Mouse (Mus musculus) hindbrain, postnatal 0 days (tissue): ENCODE measurements around the gene Wdr59. TPM values are rescaled to one million over a fixed set of nuclear protein-coding genes. Genes with fewer than 3 reads are reported as not detected.

Experiments
- ATAC-seq: fragments of 200-750 bp; cut with Nextera tagmentation; 2 replicates; pipeline ENCODE4 v1.8.0; 2017; ENCODE audit warnings: mild to moderate bottlenecking, moderate TSS enrichment, moderate library complexity
- DNase-seq: peaks from one replicate; pipeline ENCODE4 v3.0.0-alpha.2; 2015; ENCODE audit warnings: low spot score
- H3K27ac ChIP-seq: fragments of 300-500 bp; sonication (generic); 2 replicates; pipeline ENCODE4 v1.5.1; 2014; ENCODE audit warnings: mild to moderate bottlenecking
- H3K27me3 ChIP-seq: fragments of 300-500 bp; sonication (generic); 2 replicates; pipeline ENCODE4 v1.6.1; 2014; ENCODE audit warnings: low read length, mixed read lengths; ENCODE audit not compliant: insufficient read depth
- H3K36me3 ChIP-seq: fragments of 300-500 bp; sonication (generic); 2 replicates; pipeline ENCODE4 v1.6.1; 2014; ENCODE audit warnings: low read length, mixed read lengths; ENCODE audit not compliant: insufficient read depth
- H3K4me1 ChIP-seq: fragments of 300-500 bp; sonication (generic); 2 replicates; pipeline ENCODE4 v1.6.1; 2014; ENCODE audit warnings: antibody characterized with exemption, low read length, mixed read lengths; ENCODE audit not compliant: insufficient read depth
- H3K4me2 ChIP-seq: fragments of 300-500 bp; sonication (generic); 2 replicates; pipeline ENCODE4 v1.6.1; 2014; ENCODE audit warnings: low read depth, mild to moderate bottlenecking, low read length, moderate library complexity, mixed read lengths
- H3K4me3 ChIP-seq: fragments of 300-500 bp; sonication (generic); 2 replicates; pipeline ENCODE4 v1.5.1; 2014; ENCODE audit warnings: low read length
- H3K9ac ChIP-seq: fragments of 300-500 bp; sonication (generic); replicated peaks from 2 replicates; pipeline ENCODE4 v1.6.1; 2014; ENCODE audit warnings: mild to moderate bottlenecking, low read length, moderate library complexity, mixed read lengths
- H3K9me3 ChIP-seq: fragments of 300-500 bp; sonication (generic); 2 replicates; pipeline ENCODE4 v1.6.1; 2016; ENCODE audit warnings: low read length, mixed read lengths
- CTCF ChIP-seq: IDR thresholded peaks from 2 replicates; pipeline ENCODE4 v1.5.1; 2016; ENCODE audit warnings: antibody characterized with exemption, control low read depth, low read depth
- WGBS: fragments of 180-500 bp; shearing (Covaris S2); extraction: QIAGEN DNeasy Blood & Tissue Kit; methylation state at CpG from one replicate; pipeline ENCODE4 v1.1.7; 2014; 5-methylcytosine and 5-hydroxymethylcytosine counted together
- polyA plus RNA-seq: library from polyadenylated mRNA; unstranded; fragments of >200 nt; fragmentation: Nextera tagmentation; extraction: Ambion mirVana; gene quantifications from 2 replicates; pipeline ENCODE4 v1.2.1, GENCODE M21; 2015
- total RNA-seq: library from RNA; depleted of rRNA; stranded (reverse); fragments of >200 nt; gene quantifications from 2 replicates; pipeline ENCODE4 v1.2.3, GENCODE M21; 2014

Wdr59 gene
- total and polyA plus RNA-seq, 2 experiments from 2014 or later = 6.4 to 15.0 TPM

GRCm38 (mm10) chr8:111565784-111566191 lies 43.9 kb upstream of the Wdr59 start:
- no peak overlapping the region for H3K27ac ChIP-seq
- H3K4me2 ChIP-seq = no peak overlapping the region
- no peaks in the 10 kb centered on the region for H3K27me3 ChIP-seq
- H3K9ac ChIP-seq = no peak overlapping the region
- ATAC-seq (no peak), DNase-seq (no peak)
- WGBS = 38% methylated on average over 5 of the region's 5 CpGs
- H3K4me3 ChIP-seq = no peak overlapping the region
- peaks cover 27% of the 10 kb centered on the region for H3K4me1 ChIP-seq
- H3K9me3 ChIP-seq = no peaks in the 10 kb centered on the region
- no peaks in the 10 kb centered on the region for H3K36me3 ChIP-seq
- TF ChIP-seq CTCF = no peak

DNA sequence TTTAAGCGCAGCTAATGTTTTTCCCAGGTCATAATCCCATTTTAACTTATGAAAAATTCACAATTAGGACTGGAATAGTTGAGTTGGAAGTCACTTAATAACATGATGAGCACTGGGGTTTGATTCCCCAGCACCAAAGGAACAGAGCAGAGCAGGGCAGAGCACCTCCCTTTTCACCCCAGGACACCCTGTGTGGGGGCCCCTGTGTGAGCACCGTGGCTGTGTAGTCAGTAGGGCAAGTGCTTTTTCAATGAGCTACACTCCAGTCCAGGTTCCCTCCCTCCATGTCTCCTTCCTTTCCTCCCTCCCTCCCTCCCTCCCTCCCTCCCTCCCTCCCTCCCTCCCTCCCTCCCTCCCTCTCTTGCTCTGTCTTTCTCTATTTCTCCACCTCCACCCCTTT lies 42.2 kb upstream of the Wdr59 start:
- Histone ChIP-seq H3K9ac (no peak overlapping the region), H3K4me3 (no peak overlapping the region), H3K4me1 (peaks cover 24% of the 10 kb centered on the region), H3K27ac (no peak overlapping the region), H3K9me3 (no peaks in the 10 kb centered on the region), H3K27me3 (no peaks in the 10 kb centered on the region), H3K36me3 (no peaks in the 10 kb centered on the region), H3K4me2 (no peak overlapping the region)
- DNase-seq (no peak), ATAC-seq (no peak)
- WGBS = 76% methylated on average over 2 of the region's 2 CpGs
- TF ChIP-seq CTCF = no peak

- H3K27ac ChIP-seq = no peak overlapping the region
- TF ChIP-seq CTCF = no peak
- no peak for DNase-seq
- H3K4me3 ChIP-seq = no peak overlapping the region
- H3K4me1 ChIP-seq = peaks cover 24% of the 10 kb centered on the region
- H3K4me2 ChIP-seq = no peak overlapping the region
- H3K9me3 ChIP-seq = no peaks in the 10 kb centered on the region
- 86% methylated on average over 4 of the region's 4 CpGs for WGBS
- ATAC-seq = no peak
- H3K27me3 ChIP-seq = no peaks in the 10 kb centered on the region
- H3K36me3 ChIP-seq = no peaks in the 10 kb centered on the region
- H3K9ac ChIP-seq = no peak overlapping the region
Observed at GRCm38 (mm10) chr8:111563687-111564086, 41.8 kb upstream of the Wdr59 start.

- Histone ChIP-seq H3K4me2 (no peak overlapping the region), H3K36me3 (no peaks in the 10 kb centered on the region), H3K27ac (no peak overlapping the region), H3K4me3 (no peak overlapping the region), H3K9ac (no peak overlapping the region), H3K27me3 (no peaks in the 10 kb centered on the region), H3K4me1 (peaks cover 20% of the 10 kb centered on the region), H3K9me3 (no peaks in the 10 kb centered on the region)
- DNase-seq = no peak
- no peak for ATAC-seq
- WGBS = 97% methylated on average over 5 of the region's 5 CpGs
- TF ChIP-seq CTCF = no peak
Observed at GRCm38 (mm10) chr8:111563075-111563474, 41.2 kb upstream of the Wdr59 start.

GRCm38 (mm10) chr8:111562274-111562803 lies 40.4 kb upstream of the Wdr59 start:
- Histone ChIP-seq H3K9ac (no peak overlapping the region), H3K27me3 (no peaks in the 10 kb centered on the region), H3K4me1 (peaks cover 12% of the 10 kb centered on the region; the same call in 1 of the 2 replicates), H3K27ac (no peak overlapping the region), H3K4me2 (no peak overlapping the region), H3K4me3 (no peak overlapping the region), H3K36me3 (no peaks in the 10 kb centered on the region), H3K9me3 (no peaks in the 10 kb centered on the region)
- DNase-seq (no peak), ATAC-seq (no peak)
- WGBS = 93% methylated on average over 5 of the region's 5 CpGs
- no peak for TF ChIP-seq CTCF

GRCm38 (mm10) chr8:111561824-111562223 lies 39.9 kb upstream of the Wdr59 start:
- Histone ChIP-seq H3K4me2 (no peak overlapping the region), H3K36me3 (no peaks in the 10 kb centered on the region), H3K9me3 (no peaks in the 10 kb centered on the region), H3K9ac (no peak overlapping the region), H3K27me3 (no peaks in the 10 kb centered on the region), H3K4me1 (peaks cover 10% of the 10 kb centered on the region; the same call in 1 of the 2 replicates), H3K4me3 (no peak overlapping the region), H3K27ac (no peak overlapping the region)
- ATAC-seq (no peak), DNase-seq (no peak)
- 77% methylated on average over 4 of the region's 4 CpGs for WGBS
- TF ChIP-seq CTCF = no peak

- Histone ChIP-seq H3K4me3 (no peak overlapping the region), H3K4me2 (no peak overlapping the region), H3K9ac (no peak overlapping the region), H3K9me3 (no peaks in the 10 kb centered on the region), H3K27ac (no peak overlapping the region), H3K4me1 (peaks cover 4% of the 10 kb centered on the region; the same call in 1 of the 2 replicates), H3K36me3 (no peaks in the 10 kb centered on the region), H3K27me3 (no peaks in the 10 kb centered on the region)
- 64% methylated on average over 8 of the region's 8 CpGs for WGBS
- TF ChIP-seq CTCF = no peak
- no peak for DNase-seq
- ATAC-seq = no peak
Observed at GRCm38 (mm10) chr8:111551511-111552130, 29.7 kb upstream of the Wdr59 start.
